8 mouse cellular contexts compared by ENCODE assay signal in the genomic region with DNA sequence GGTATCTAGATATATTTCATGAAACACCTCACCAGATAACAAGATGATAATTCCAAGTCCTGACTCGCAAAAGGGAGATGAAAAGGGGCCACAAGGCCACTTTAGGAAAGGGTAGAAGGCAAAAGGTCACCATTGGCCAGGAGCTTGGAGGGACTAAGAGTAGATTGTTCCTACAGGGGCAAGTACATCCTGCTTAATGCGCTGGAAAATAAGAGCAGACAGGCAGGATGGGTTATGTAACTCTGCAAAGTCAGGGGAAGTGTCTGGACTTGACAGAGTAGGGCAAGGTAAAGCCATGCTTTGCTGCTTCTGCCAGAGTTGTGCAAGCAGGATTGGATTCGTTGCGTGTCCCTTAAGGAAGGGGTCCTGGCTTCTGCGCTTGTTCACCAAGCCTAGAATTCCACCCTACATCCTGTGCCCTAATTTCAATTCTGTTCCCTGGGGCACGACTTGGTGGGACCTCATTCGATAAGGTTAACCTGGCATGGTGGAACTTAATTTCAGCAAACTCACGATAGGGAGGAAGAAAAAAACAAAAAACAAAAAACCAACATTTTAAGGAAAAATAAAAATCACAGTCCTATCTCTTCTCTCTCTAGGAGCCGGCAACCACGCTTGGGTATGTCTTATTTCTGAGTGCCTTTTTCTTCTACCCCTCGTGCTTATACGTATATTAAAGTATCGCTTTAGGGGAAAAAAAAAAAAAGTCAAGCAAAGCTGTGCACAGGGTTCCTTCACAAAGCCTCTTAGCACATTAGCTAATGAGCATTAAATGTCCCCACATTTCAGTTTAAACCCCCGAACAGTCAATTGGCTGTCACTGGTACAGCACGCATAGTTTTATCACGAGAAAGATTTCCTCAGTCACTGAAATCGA. TPM values are rescaled to one million over a fixed set of nuclear protein-coding genes. Genes with fewer than 3 reads are reported as not detected.
DNase-seq lines count a peak whose midpoint lies in the region; ATAC-seq and TF ChIP-seq lines count a peak whose summit lies in the region.

No protein-coding gene starts in this region.

- no peaks in the 10 kb centered on the region for H3K9me3 ChIP-seq in midbrain, embryonic 10.5 days (replicated peaks)

- peak; percentile 20 for DNase-seq in kidney, adult 2 months
- no peak for DNase-seq in kidney, postnatal 10 days
- DNase-seq in midbrain, embryonic 10.5 days (ENCODE audit: low spot score) = no peak
- no peak for DNase-seq in layer of hippocampus, adult 9-11 months
- DNase-seq in layer of hippocampus, postnatal 25 days (ENCODE audit: extremely low spot score in 1 of 2, low spot score in 1 of 2) = no peak
- DNase-seq in adrenal gland, postnatal 14 days = no peak

- no peak for TF ChIP-seq POLR2A in kidney, adult 2 months (IDR thresholded peaks at IDR 0.05; ENCODE audit: low read depth, low read length)

- 26% methylated on average over 17 of the region's 17 CpGs for WGBS in kidney, adult 2 months
- 25% methylated on average over 17 of the region's 17 CpGs for WGBS in midbrain, embryonic 10.5 days

- no peaks in the 10 kb centered on the region for H3K27me3 ChIP-seq in kidney, adult 2 months (replicated peaks; ENCODE audit: control insufficient read depth, insufficient read depth, low read length)
- peaks cover 24% of the 10 kb centered on the region for H3K27me3 ChIP-seq in midbrain, embryonic 10.5 days (ENCODE audit: low read depth, poor library complexity, severe bottlenecking)

- 0 out of 2 replicates have a peak, but pooled peaks cover 4% of the 10 kb centered on the region for H3K4me1 ChIP-seq in kidney, adult 2 months (ENCODE audit: control insufficient read depth, insufficient read depth, low read length)
- no peaks in the 10 kb centered on the region for H3K4me1 ChIP-seq in brown adipose tissue, adult 24 weeks (ENCODE audit: control insufficient read depth, insufficient read depth, insufficient read length, low read length)
- peaks cover 22% of the 10 kb centered on the region for H3K4me1 ChIP-seq in midbrain, embryonic 10.5 days

- no peak overlapping the region for H3K27ac ChIP-seq in kidney, adult 2 months (ENCODE audit: insufficient read depth, low read depth, low read length)
- no peak overlapping the region for H3K27ac ChIP-seq in brown adipose tissue, adult 24 weeks (replicated peaks; ENCODE audit: low read depth, low read length)
- peak overlapping the region; percentile 89; the same call in 1 of the 2 replicates for H3K27ac ChIP-seq in midbrain, embryonic 10.5 days (replicated peaks)

- peak; percentile 59 for ATAC-seq in granulocyte monocyte progenitor cell, adult 5-6 weeks (replicated peaks; ENCODE audit: poor library complexity, severe bottlenecking)

- no peaks in the 10 kb centered on the region for H3K36me3 ChIP-seq in kidney, adult 2 months (ENCODE audit: control insufficient read depth, insufficient read depth, low read length)
- no peaks in the 10 kb centered on the region for H3K36me3 ChIP-seq in midbrain, embryonic 10.5 days

- no peak for TF ChIP-seq CTCF in kidney, adult 2 months (conservative IDR thresholded peaks at IDR 0.05; ENCODE audit: insufficient read depth, insufficient read length, low read depth, low read length)

- H3K4me3 ChIP-seq in kidney, adult 2 months (ENCODE audit: insufficient read depth, low read depth, low read length) = peak overlapping the region; percentile 74
- peak overlapping the region; percentile 67 for H3K4me3 ChIP-seq in brown adipose tissue, adult 24 weeks (ENCODE audit: insufficient read depth, low read depth, low read length)
- peak overlapping the region; percentile 82 for H3K4me3 ChIP-seq in midbrain, embryonic 10.5 days

RNA-seq across cellular contexts. Expression of a gene that starts 1.1 kb away (rescaled TPM):
- polyA plus RNA-seq in kidney, adult 2 months (2012; rRNA removed) = 2.3 and 3.2 TPM in 2 replicates
- polyA plus RNA-seq in brown adipose tissue, adult 24 weeks (2012; ENCODE audit: insufficient read depth, insufficient read length, missing spikeins) = 3.6 and 6.4 TPM in 2 replicates
- 1.1 and 1.5 TPM in 2 replicates for total RNA-seq in granulocyte monocyte progenitor cell, adult 5-6 weeks (2014; fragmentation: Nextera tagmentation)
- 0.73 and 0.93 TPM in 2 replicates for total RNA-seq in granulocyte monocyte progenitor cell, adult 5-6 weeks (2017)
- 5.0 and 7.6 TPM in 2 replicates for polyA plus RNA-seq in midbrain, embryonic 10.5 days (2016; fragmentation: Nextera tagmentation; extraction: Ambion mirVana)
- 1 to 10 TPM; 3.5 to 4.0 TPM for total RNA-seq in layer of hippocampus, postnatal 25 days (2021)
- total RNA-seq in adrenal gland, postnatal 14 days (2021) = 7.5 and 8.0 TPM in 2 replicates
